Mouse (Mus musculus) heart, embryonic 14.5 days (tissue): ENCODE data around the gene Hecw2. TPM values are rescaled to one million over a fixed set of nuclear protein-coding genes. Genes with fewer than 3 reads are reported as not detected.

Source experiments
- ATAC-seq: fragments of 200-750 bp; cut with Nextera tagmentation; 2 replicates; pipeline ENCODE4 v1.8.0; 2017; ENCODE audit warnings: low read depth, moderate TSS enrichment; ENCODE audit not compliant: insufficient number of reproducible peaks, insufficient read depth, low FRiP score
- H3K27ac ChIP-seq, 2 experiments: fragments of 200-500 bp in 1 of 2; fragments of 300-500 bp in 1 of 2; sonication (generic) in 1 of 2; replicated peaks in 1 of 2; 2 replicates each; pipeline ENCODE4 v1.5.1; 2012 to 2014; ENCODE audit warnings: low read depth in 2 of 2, low read length in 2 of 2, control low read depth in 1 of 2, mild to moderate bottlenecking in 1 of 2, mixed read lengths in 1 of 2; ENCODE audit not compliant: control insufficient read depth in 1 of 2, insufficient read depth in 1 of 2
- H3K27me3 ChIP-seq: fragments of 300-500 bp; sonication (generic); 2 replicates; pipeline ENCODE4 v1.6.1; 2014; ENCODE audit warnings: mild to moderate bottlenecking, low read length, control low read depth; ENCODE audit not compliant: control insufficient read depth, insufficient read depth
- H3K36me3 ChIP-seq: fragments of 300-500 bp; sonication (generic); 2 replicates; pipeline ENCODE4 v1.6.1; 2014; ENCODE audit warnings: mild to moderate bottlenecking, control low read depth, low read length, mixed read lengths; ENCODE audit not compliant: control insufficient read depth, insufficient read depth
- H3K4me1 ChIP-seq, 2 experiments: fragments of 200-500 bp in 1 of 2; fragments of 300-500 bp in 1 of 2; sonication (generic) in 1 of 2; 2 replicates each; pipeline ENCODE4 v1.6.1; 2012 to 2014; ENCODE audit warnings: low read length in 2 of 2, control low read depth in 1 of 2, mixed read lengths in 1 of 2; ENCODE audit not compliant: control insufficient read depth in 2 of 2, insufficient read depth in 2 of 2
- H3K4me2 ChIP-seq: fragments of 300-500 bp; sonication (generic); 2 replicates; pipeline ENCODE4 v1.6.1; 2014; ENCODE audit warnings: mild to moderate bottlenecking, low read length
- H3K4me3 ChIP-seq, 2 experiments: fragments of 200-500 bp in 1 of 2; fragments of 300-500 bp in 1 of 2; sonication (generic) in 1 of 2; 2 replicates each; pipeline ENCODE4 v1.5.1; 2012 to 2014; ENCODE audit warnings: low read length in 2 of 2, mild to moderate bottlenecking in 2 of 2, control low read depth in 1 of 2, low read depth in 1 of 2, moderate library complexity in 1 of 2; ENCODE audit not compliant: control insufficient read depth in 1 of 2, insufficient read depth in 1 of 2
- H3K9ac ChIP-seq: fragments of 300-500 bp; sonication (generic); 2 replicates; pipeline ENCODE4 v1.6.1; 2014; ENCODE audit warnings: mild to moderate bottlenecking, low read length
- H3K9me3 ChIP-seq: fragments of 300-500 bp; sonication (generic); 2 replicates; pipeline ENCODE4 v1.6.1; 2016; ENCODE audit warnings: low read length, control low read depth; ENCODE audit not compliant: control insufficient read depth
- WGBS: fragments of 180-500 bp; shearing (Covaris S2); extraction: QIAGEN DNeasy Blood & Tissue Kit; methylation state at CpG from one replicate; pipeline ENCODE4 v1.1.7; 2014; 5-methylcytosine and 5-hydroxymethylcytosine counted together
- polyA plus RNA-seq: library from polyadenylated mRNA; unstranded; fragments of >200 nt; fragmentation: Nextera tagmentation; extraction: Ambion mirVana; gene quantifications from 2 replicates; pipeline ENCODE4 v1.2.1, GENCODE M21; 2014

Hecw2 gene
- polyA plus RNA-seq, 1 experiment from 2014 or later: 5.7 TPM

DNA sequence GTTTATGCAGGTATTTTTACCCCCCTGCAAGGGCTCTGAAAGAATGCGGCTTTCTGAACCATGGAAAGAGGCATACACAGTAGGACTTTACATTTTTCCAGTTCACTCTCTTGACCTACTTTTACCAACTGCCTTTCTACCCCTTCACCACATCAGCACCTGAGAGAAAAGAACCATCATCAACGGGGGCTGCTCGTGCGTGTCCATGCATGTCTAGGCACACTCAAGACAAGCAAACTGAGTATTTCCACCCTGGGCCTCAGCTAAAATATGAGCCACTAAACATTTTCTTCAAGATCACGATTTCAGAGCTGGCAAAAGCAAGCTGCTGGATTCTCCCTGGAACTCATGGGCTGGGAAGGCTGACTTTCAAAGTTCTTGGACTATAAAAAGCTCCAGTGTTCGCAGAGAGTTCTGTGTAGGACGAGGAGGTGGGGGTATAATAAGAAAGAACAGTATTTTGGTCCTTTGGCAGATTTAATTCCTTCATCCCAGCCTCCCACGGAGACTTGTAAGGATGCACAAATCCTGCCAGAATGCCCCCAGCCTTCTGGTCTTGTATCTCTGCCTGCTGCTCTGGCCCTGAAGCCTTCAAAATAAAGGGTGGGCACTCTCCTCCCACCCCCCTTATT lies 76.5 kb downstream of the Hecw2 start:
- Histone ChIP-seq H3K27me3 (no peaks in the 10 kb centered on the region), H3K4me2 (no peak overlapping the region), H3K27ac (0 out of 4 replicates have a peak overlapping the region, but pooled peaks of 1 of the 2 experiments have one; percentile 37), H3K36me3 (no peaks in the 10 kb centered on the region), H3K9me3 (no peaks in the 10 kb centered on the region), H3K4me1 (peaks cover 3 to 9% of the 10 kb centered on the region in 2 experiments), H3K9ac (no peak overlapping the region), H3K4me3 (no peak overlapping the region)
- 47% methylated on average over 8 of the region's 8 CpGs for WGBS
- ATAC-seq: no peak

DNA sequence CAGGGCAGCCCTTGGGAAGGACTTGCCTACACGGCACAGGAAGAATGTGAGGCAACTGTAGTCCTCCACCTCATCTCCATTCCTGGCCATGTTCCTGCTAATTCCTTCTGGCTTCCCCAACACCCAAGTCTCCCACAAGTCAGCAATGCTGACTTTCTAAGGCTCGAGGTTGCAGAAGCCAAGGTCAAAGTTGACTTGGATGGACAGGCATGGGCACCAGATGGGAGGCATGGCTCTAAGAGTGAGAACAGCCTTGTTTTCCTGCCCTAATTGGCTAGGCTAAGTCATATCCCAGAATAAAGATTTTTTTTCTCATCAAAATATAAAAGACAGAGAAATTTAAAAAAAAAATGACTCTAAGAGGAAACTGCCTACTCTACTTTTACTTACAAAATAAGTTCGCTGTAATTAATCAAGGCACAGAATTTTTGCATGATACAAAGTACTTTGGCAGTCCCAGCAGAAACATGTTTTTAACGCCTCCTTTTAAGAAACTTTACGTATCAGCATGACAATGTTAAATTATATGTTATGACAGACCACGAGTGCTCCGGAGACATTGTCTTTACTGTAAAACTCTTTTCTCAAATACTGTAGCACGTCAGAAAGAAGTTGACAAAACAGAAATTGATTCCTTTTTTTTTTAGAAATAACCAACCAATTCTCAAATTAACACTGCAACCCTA lies 83.9 kb downstream of the Hecw2 start:
- no peak overlapping the region for H3K4me2 ChIP-seq
- ATAC-seq: no peak
- no peak overlapping the region for H3K9ac ChIP-seq
- no peaks in the 10 kb centered on the region for H3K36me3 ChIP-seq
- 79% methylated on average over 8 of the region's 8 CpGs for WGBS
- no peak overlapping the region for H3K4me3 ChIP-seq
- H3K9me3 ChIP-seq: no peaks in the 10 kb centered on the region
- no peak overlapping the region for H3K27ac ChIP-seq
- peaks cover 4 to 17% of the 10 kb centered on the region in 2 experiments for H3K4me1 ChIP-seq
- H3K27me3 ChIP-seq: no peaks in the 10 kb centered on the region

DNA sequence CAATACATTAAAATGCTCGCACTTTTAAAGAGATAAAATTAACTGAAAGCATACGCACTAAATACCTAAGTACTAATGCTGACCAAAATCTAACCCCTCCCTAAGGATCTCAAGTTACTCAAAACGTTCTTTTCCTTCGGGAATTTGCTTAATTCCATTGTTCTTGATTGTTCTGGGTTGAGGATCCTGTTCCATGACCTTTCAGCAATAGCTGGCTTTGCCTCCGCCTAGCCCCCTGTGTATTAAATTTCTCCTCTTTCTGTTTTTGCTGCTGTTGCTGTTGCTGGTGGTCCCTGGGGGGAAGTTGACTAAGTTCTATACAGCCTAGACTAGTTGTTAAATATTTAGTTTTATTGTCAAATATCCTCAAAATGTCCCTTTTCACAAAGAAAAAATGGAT lies 85.7 kb downstream of the Hecw2 start:
- no peak overlapping the region for H3K9ac ChIP-seq
- H3K4me3 ChIP-seq: no peak overlapping the region
- no peak overlapping the region for H3K4me2 ChIP-seq
- 49% methylated on average over 5 of the region's 5 CpGs for WGBS
- H3K27ac ChIP-seq: no peak overlapping the region
- ATAC-seq: no peak
- H3K27me3 ChIP-seq: no peaks in the 10 kb centered on the region
- peaks cover 4 to 17% of the 10 kb centered on the region in 2 experiments for H3K4me1 ChIP-seq
- H3K36me3 ChIP-seq: no peaks in the 10 kb centered on the region
- no peaks in the 10 kb centered on the region for H3K9me3 ChIP-seq

DNA sequence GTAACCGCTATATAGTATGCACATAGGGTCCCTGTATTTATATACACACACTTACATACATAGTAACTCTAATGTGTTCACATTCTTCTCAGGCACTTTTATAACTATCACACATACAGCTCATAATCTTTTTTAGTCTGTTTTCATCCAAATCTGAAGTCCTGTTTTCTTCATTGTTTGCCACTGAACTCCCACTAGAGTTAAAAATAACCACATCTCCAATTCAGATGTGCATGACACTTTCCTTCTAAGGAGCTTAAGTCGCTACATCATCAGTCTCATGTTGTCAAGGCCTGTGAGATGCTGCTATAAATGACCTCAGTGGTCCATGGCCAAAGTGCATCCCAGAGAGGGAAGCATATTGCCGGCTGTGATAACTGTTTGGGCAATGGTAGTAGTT lies 88.2 kb downstream of the Hecw2 start:
- Histone ChIP-seq H3K27me3 (no peaks in the 10 kb centered on the region), H3K4me3 (no peak overlapping the region), H3K4me2 (no peak overlapping the region), H3K9me3 (no peaks in the 10 kb centered on the region), H3K4me1 (peaks cover 2 to 12% of the 10 kb centered on the region in 2 experiments; a peak in 2 of 4 replicates), H3K36me3 (no peaks in the 10 kb centered on the region), H3K9ac (no peak overlapping the region), H3K27ac (no peak overlapping the region)
- ATAC-seq: no peak
- 58% methylated on average over 3 of the region's 3 CpGs for WGBS

DNA sequence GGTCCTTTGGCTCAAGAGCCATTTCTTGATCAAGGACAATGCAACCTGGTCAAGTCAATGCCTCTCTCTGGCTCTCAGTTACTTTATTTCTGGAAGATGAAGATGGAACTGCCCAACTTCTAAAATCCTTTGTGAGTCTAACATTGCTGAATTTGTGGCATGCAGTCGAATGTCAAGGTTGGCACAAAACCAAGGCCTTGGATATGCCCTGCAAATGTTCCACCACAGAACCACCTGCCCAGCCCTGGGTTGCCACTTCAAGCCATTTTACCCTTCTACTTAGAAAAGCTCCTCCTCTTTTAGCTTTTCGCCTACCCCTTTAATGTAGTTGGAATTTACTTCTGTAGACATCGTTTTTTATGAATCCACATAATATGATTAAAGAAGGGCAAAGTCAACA lies 115.3 kb downstream of the Hecw2 start:
- H3K27me3 ChIP-seq: no peaks in the 10 kb centered on the region
- WGBS: 82% methylated on average over 3 of the region's 3 CpGs
- no peak overlapping the region for H3K4me2 ChIP-seq
- no peaks in the 10 kb centered on the region for H3K9me3 ChIP-seq
- ATAC-seq: no peak
- no peak overlapping the region for H3K9ac ChIP-seq
- no peak overlapping the region for H3K27ac ChIP-seq
- H3K4me3 ChIP-seq: no peak overlapping the region
- no peaks in the 10 kb centered on the region for H3K4me1 ChIP-seq
- no peaks in the 10 kb centered on the region for H3K36me3 ChIP-seq

DNA sequence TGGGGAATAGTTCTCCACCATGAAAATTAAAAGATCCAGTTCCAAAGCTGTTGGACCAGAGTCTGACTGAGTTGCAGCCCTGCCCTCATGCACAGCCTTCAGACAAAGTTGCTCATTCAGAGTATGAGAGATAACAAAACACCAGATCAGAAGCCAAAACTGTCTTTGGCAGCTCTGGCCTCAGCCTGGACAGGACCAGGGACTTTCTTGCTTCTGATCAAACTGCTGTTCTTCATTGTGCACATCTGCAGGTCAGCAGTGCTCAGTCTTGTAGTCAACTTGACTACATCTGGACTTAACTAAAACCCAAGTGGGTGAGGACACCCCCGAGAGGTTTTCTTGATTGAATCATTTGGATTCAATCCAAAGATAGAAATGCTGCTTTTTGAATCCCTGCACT lies 120.5 kb downstream of the Hecw2 start:
- Histone ChIP-seq H3K9ac (no peak overlapping the region), H3K4me2 (no peak overlapping the region), H3K36me3 (no peaks in the 10 kb centered on the region), H3K4me3 (no peak overlapping the region), H3K27ac (no peak overlapping the region), H3K4me1 (peaks cover 0 to 8% of the 10 kb centered on the region in 2 experiments; a peak in 2 of 4 replicates), H3K9me3 (no peaks in the 10 kb centered on the region), H3K27me3 (no peaks in the 10 kb centered on the region)
- no peak for ATAC-seq
- WGBS: 52% methylated on average over 1 of the region's 1 CpGs

DNA sequence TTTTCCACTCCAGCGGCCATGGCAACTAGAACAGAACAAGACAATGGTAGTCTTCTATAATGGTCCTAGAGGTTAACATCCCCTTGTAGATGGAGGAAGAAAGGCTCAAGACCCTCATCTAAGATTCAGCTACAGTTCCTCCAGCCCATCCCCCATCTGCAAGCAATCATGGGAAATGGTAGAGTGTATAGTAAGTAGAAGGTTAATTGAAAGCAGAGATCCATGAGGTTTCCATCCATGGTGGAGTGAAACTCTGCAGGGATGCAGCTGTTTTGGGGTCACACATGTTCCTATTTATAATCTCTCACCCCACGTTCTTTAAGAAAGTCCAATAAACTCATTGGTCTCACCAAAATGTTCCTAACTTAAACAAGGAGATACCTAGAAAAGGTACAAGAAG lies 124.8 kb downstream of the Hecw2 start:
- Histone ChIP-seq H3K36me3 (no peaks in the 10 kb centered on the region), H3K4me2 (no peak overlapping the region), H3K4me3 (no peak overlapping the region), H3K9ac (no peak overlapping the region), H3K27ac (no peak overlapping the region), H3K9me3 (no peaks in the 10 kb centered on the region), H3K27me3 (no peaks in the 10 kb centered on the region), H3K4me1 (peaks cover 2 to 18% of the 10 kb centered on the region in 2 experiments; a peak in 3 of 4 replicates)
- ATAC-seq: no peak
- WGBS: 83% methylated on average over 2 of the region's 2 CpGs
